Mouse (Mus musculus) cortical plate, adult 2 months (tissue): ENCODE data around the gene Bmp6.

Experiments used
- CTCF ChIP-seq: fragments of 200-500 bp; IDR thresholded peaks from 2 replicates; pipeline ENCODE4 v1.5.1; 2011; ENCODE audit warnings: mild to moderate bottlenecking, control low read depth, low read length; ENCODE audit not compliant: insufficient read depth; ENCODE audit errors: extremely low read depth
- POLR2A ChIP-seq: fragments of 200-500 bp; IDR thresholded peaks from 2 replicates; pipeline ENCODE4 v1.6.1; 2011; ENCODE audit warnings: mild to moderate bottlenecking, low read length, control low read depth; ENCODE audit not compliant: insufficient read depth; ENCODE audit errors: extremely low read depth

GRCm38 (mm10) chr13:38347775-38348135, 2.8 kb downstream of the Bmp6 start:
- TF ChIP-seq CTCF (no peak), POLR2A (no peak)
